Mouse (Mus musculus) embryonic facial prominence, embryonic 11.5 days (tissue): Measurements from ENCODE around the gene Ptpn12. TPM values are rescaled to one million over a fixed set of nuclear protein-coding genes. Genes with fewer than 3 reads are reported as not detected.
"Not testable (repeated sequence)": the region's sequence is repeated elsewhere in the genome, so short reads cannot be mapped to it uniquely, and the experiment has no call there.

Source experiments
- ATAC-seq: fragments of 200-750 bp; cut with Nextera tagmentation; replicated peaks from 2 replicates; pipeline ENCODE4 v1.8.0; 2017; ENCODE audit warnings: low read depth; ENCODE audit not compliant: insufficient number of reproducible peaks, low FRiP score, low TSS enrichment
- DNase-seq: peaks from one replicate; pipeline ENCODE4 v3.0.0-alpha.2; 2015; ENCODE audit warnings: low spot score
- H3K27ac ChIP-seq: fragments of 300-500 bp; sonication (generic); replicated peaks from 2 replicates; pipeline ENCODE4 v1.5.1; 2014; ENCODE audit warnings: mild to moderate bottlenecking, low read depth, low read length, control low read depth
- H3K27me3 ChIP-seq: fragments of 300-500 bp; sonication (generic); 2 replicates; pipeline ENCODE4 v1.6.1; 2014; ENCODE audit warnings: mild to moderate bottlenecking, low read length, moderate library complexity, mixed read lengths; ENCODE audit not compliant: control insufficient read depth, insufficient read depth
- H3K36me3 ChIP-seq: fragments of 300-500 bp; sonication (generic); replicated peaks from 2 replicates; pipeline ENCODE4 v1.6.1; 2014; ENCODE audit warnings: low read depth, mild to moderate bottlenecking, low read length, moderate library complexity, mixed read lengths; ENCODE audit not compliant: control insufficient read depth, insufficient read depth
- H3K4me1 ChIP-seq: fragments of 300-500 bp; sonication (generic); 2 replicates; pipeline ENCODE4 v1.6.1; 2014; ENCODE audit warnings: low read length, mixed read lengths; ENCODE audit not compliant: control insufficient read depth, insufficient read depth
- H3K4me2 ChIP-seq: fragments of 300-500 bp; sonication (generic); 2 replicates; pipeline ENCODE4 v1.6.1; 2014; ENCODE audit warnings: low read depth, mild to moderate bottlenecking, control low read depth, low read length, moderate library complexity
- H3K4me3 ChIP-seq: fragments of 300-500 bp; sonication (generic); 2 replicates; pipeline ENCODE4 v1.5.1; 2014; ENCODE audit warnings: low read depth, low read length, control low read depth
- H3K9ac ChIP-seq: fragments of 300-500 bp; sonication (generic); replicated peaks from 2 replicates; pipeline ENCODE4 v1.6.1; 2014; ENCODE audit warnings: mild to moderate bottlenecking, control low read depth, low read length
- H3K9me3 ChIP-seq: fragments of 300-500 bp; sonication (generic); replicated peaks from 2 replicates; pipeline ENCODE4 v1.6.1; 2016; ENCODE audit warnings: mild to moderate bottlenecking, low read length, inconsistent platforms, mixed read lengths; ENCODE audit not compliant: control insufficient read depth
- WGBS: fragments of 180-500 bp; shearing (Covaris S2); extraction: QIAGEN DNeasy Blood & Tissue Kit; methylation state at CpG from one replicate; pipeline ENCODE4 v1.1.7; 2014; 5-methylcytosine and 5-hydroxymethylcytosine counted together
- polyA plus RNA-seq: library from polyadenylated mRNA; unstranded; fragments of >200 nt; fragmentation: Nextera tagmentation; extraction: Ambion mirVana; gene quantifications from 2 replicates; pipeline ENCODE4 v1.2.1, GENCODE M21; 2014

Ptpn12 gene
- polyA plus RNA-seq, 1 experiment from 2014 or later: 25.9 TPM

- DNase-seq (no peak), ATAC-seq (no peak)
- Histone ChIP-seq H3K4me3 (no peak overlapping the region), H3K9me3 (no peaks in the 10 kb centered on the region), H3K36me3 (no peaks in the 10 kb centered on the region), H3K9ac (no peak overlapping the region), H3K4me2 (no peak overlapping the region), H3K4me1 (no peaks in the 10 kb centered on the region), H3K27me3 (no peaks in the 10 kb centered on the region), H3K27ac (no peak overlapping the region)
- WGBS: 76% methylated on average over 13 of the region's 13 CpGs
Observed at GRCm38 (mm10) chr5:20944961-20945748, 110.6 kb downstream of the Ptpn12 start.

- not testable (repeated sequence) for DNase-seq, ATAC-seq, H3K4me1 ChIP-seq, H3K4me2 ChIP-seq, H3K9ac ChIP-seq, H3K9me3 ChIP-seq, H3K27me3 ChIP-seq, H3K36me3 ChIP-seq, H3K4me3 ChIP-seq, H3K27ac ChIP-seq
- WGBS: 89% methylated on average over 3 of the region's 4 CpGs
Observed at GRCm38 (mm10) chr5:20943791-20944190, 111.9 kb downstream of the Ptpn12 start.

- Histone ChIP-seq H3K4me1 (no peaks in the 10 kb centered on the region), H3K36me3 (no peaks in the 10 kb centered on the region), H3K27ac (no peak overlapping the region), H3K27me3 (no peaks in the 10 kb centered on the region), H3K4me2 (no peak overlapping the region), H3K4me3 (no peak overlapping the region), H3K9me3 (no peaks in the 10 kb centered on the region), H3K9ac (no peak overlapping the region)
- ATAC-seq: no peak
- no peak for DNase-seq
- WGBS: 90% methylated on average over 3 of the region's 3 CpGs
Observed at GRCm38 (mm10) chr5:20942523-20942922, 113.2 kb downstream of the Ptpn12 start.

GRCm38 (mm10) chr5:20941205-20941604 lies 114.5 kb downstream of the Ptpn12 start:
- Histone ChIP-seq H3K27me3 (no peaks in the 10 kb centered on the region), H3K4me3 (no peak overlapping the region), H3K4me1 (no peaks in the 10 kb centered on the region), H3K4me2 (no peak overlapping the region), H3K36me3 (no peaks in the 10 kb centered on the region), H3K27ac (no peak overlapping the region), H3K9ac (no peak overlapping the region), H3K9me3 (no peaks in the 10 kb centered on the region)
- no peak for DNase-seq
- ATAC-seq: no peak
- 56% methylated on average over 5 of the region's 5 CpGs for WGBS

- H3K4me1 ChIP-seq: no peaks in the 10 kb centered on the region
- no peak for ATAC-seq
- H3K4me3 ChIP-seq: no peak overlapping the region
- H3K27me3 ChIP-seq: no peaks in the 10 kb centered on the region
- no peak overlapping the region for H3K27ac ChIP-seq
- 83% methylated on average over 4 of the region's 4 CpGs for WGBS
- H3K36me3 ChIP-seq: no peaks in the 10 kb centered on the region
- H3K4me2 ChIP-seq: no peak overlapping the region
- H3K9ac ChIP-seq: no peak overlapping the region
- H3K9me3 ChIP-seq: no peaks in the 10 kb centered on the region
- DNase-seq: no peak
Observed at GRCm38 (mm10) chr5:20940696-20941095, 115.0 kb downstream of the Ptpn12 start.

- H3K27me3 ChIP-seq: no peaks in the 10 kb centered on the region
- 95% methylated on average over 6 of the region's 6 CpGs for WGBS
- H3K4me1 ChIP-seq: no peaks in the 10 kb centered on the region
- no peak overlapping the region for H3K4me2 ChIP-seq
- no peak overlapping the region for H3K9ac ChIP-seq
- no peak for ATAC-seq
- no peak for DNase-seq
- H3K36me3 ChIP-seq: no peaks in the 10 kb centered on the region
- H3K9me3 ChIP-seq: no peaks in the 10 kb centered on the region
- H3K27ac ChIP-seq: no peak overlapping the region
- no peak overlapping the region for H3K4me3 ChIP-seq
Observed at GRCm38 (mm10) chr5:20940040-20940571, 115.6 kb downstream of the Ptpn12 start.

GRCm38 (mm10) chr5:20938523-20938922 lies 117.2 kb downstream of the Ptpn12 start:
- H3K27me3 ChIP-seq: no peaks in the 10 kb centered on the region
- no peak for DNase-seq
- no peak overlapping the region for H3K4me3 ChIP-seq
- no peak overlapping the region for H3K4me2 ChIP-seq
- H3K4me1 ChIP-seq: no peaks in the 10 kb centered on the region
- ATAC-seq: no peak
- 74% methylated on average over 5 of the region's 5 CpGs for WGBS
- no peaks in the 10 kb centered on the region for H3K9me3 ChIP-seq
- no peaks in the 10 kb centered on the region for H3K36me3 ChIP-seq
- H3K9ac ChIP-seq: no peak overlapping the region
- no peak overlapping the region for H3K27ac ChIP-seq
